Mouse (Mus musculus) testis, adult 10 weeks (tissue): ENCODE measurements around the gene Gmeb2. TPM values are rescaled to one million over a fixed set of nuclear protein-coding genes. Genes with fewer than 3 reads are reported as not detected.

ENCODE experiments used
- polyA plus RNA-seq: library from polyadenylated mRNA; stranded (reverse); fragments of 350-450 nt; fragmentation: Illumina TruSeq; extraction: RNeasy Lipid Tissue Mini Kit (QIAGEN cat#74804); gene quantifications from one replicate; pipeline ENCODE4 v1.2.3, GENCODE M21; 2014; ENCODE audit warnings: low read depth, low replicate concordance

The Gmeb2 gene
- polyA plus RNA-seq, result 3.8 TPM

DNA sequence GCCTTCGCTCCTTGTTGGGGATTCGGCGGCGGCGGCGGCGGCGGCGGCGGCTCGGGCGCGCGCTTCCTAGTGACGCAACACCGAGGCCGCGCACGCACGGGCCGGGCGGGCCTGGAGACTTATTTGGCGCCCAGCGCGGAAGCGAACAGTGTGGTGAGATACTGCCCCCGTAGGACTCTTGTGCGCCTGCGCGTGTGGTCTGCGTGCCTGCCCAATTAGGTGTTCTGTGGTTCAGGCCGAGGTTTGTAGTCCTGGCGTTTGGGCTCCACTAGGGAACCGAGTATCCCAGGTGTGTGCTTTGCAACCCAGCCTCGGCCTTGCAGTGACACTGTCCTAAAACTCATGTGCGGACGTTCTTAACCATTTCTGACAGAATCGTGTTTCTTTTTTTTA lies at the start of gene Gmeb2:
Gmeb2 (minus strand) TSS at position 78 of the 393 bp plus-strand sequence.

DNA sequence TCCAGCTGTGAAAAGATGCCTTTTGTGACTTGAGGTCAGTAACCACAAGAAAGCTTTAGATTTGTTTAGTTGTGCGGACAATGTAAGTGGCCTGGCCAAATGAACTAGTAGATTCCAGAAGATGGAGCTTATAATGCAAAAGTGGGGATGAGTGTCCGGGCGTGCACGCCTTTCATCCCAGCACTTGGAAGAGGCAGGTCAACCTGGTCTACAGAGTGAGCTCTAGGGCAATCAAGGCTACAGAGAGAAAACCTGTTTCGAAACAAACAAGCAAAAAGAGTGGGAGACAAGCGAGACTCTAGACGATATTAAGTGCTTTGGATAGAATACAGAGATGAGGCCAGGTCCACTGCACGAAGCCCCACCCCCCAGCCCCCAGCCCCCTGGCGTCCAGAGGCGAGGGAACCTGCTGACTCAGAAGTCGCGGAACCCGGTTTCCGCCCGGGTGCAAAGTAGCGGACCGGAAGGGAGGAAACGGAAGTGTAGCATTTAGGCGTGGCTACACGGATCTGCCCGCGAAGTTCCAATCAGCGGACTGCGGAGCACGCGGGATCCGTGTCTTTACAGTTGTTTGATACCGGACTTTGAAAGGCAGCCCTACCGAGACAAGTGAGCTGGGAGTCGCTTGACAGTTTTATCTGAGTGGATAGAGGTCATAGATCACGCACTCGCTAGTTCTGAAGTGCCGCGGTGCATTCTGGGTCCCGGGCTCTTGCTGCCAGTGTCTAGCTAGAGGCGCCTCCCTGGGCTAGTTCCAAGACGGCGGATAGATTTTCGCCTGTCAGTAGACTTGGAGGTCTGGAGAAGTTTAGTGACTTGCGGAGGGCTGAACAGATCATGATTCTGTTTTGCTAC lies 31.6 kb upstream of the Gmeb2 start, which contains the start of gene Rtel1:
Rtel1 (plus strand) TSS at position 492 of the 855 bp plus-strand sequence.

GRCm38 (mm10) chr2:181314080-181314810 lies 26.4 kb upstream of the Gmeb2 start, which contains the start of gene Stmn3:
TSS of gene Stmn3 (minus strand) at chr2:181314500.

GRCm38 (mm10) chr2:181241602-181242313 lies 46.1 kb downstream of the Gmeb2 start, which contains the start of gene Helz2:
TSS of gene Helz2 (minus strand) at chr2:181242027.

GRCm38 (mm10) chr2:181219538-181220216 lies 68.2 kb downstream of the Gmeb2 start, which contains the start of gene Fndc11:
TSS of gene Fndc11 (plus strand) at chr2:181220013.

GRCm38 (mm10) chr2:181213021-181213445 lies 74.8 kb downstream of the Gmeb2 start, which contains the start of gene Srms:
TSS of gene Srms (minus strand) at chr2:181213185.

DNA sequence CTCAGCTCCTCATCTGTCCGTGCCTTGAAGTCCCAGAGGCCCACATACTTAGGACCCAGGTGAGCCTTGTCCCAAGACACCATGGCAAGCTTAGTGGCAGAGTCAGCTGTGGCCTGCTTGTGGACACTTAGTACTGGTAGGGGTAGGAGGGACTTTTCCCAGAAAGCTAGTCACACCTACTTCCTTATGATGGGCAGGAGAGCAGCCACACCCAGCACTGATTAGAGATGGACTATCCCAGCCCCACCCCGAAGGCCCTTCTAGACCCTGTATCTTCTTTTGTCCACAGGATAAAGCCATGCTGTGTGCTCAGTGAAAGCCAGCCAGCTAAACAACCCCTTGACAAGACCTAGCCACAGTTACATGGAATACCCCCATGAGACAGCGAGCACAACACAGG lies 85.4 kb downstream of the Gmeb2 start, which contains the start of gene Ptk6:
Ptk6 (minus strand) TSS at position 368 of the 400 bp plus-strand sequence.

Other genes with a start within 250 kb of the Gmeb2 start
- gene Chrna4, start 244.5 kb downstream of the Gmeb2 start, polyA plus RNA-seq, result 0.25 TPM
- gene Kcnq2, start 152.7 kb downstream of the Gmeb2 start, polyA plus RNA-seq, result 0.76 TPM
- gene Eef1a2, start 131.0 kb downstream of the Gmeb2 start, polyA plus RNA-seq, result not detected
- 0.74 TPM for gene Ppdpf, start 100.8 kb downstream of the Gmeb2 start, polyA plus RNA-seq
- 0.07 TPM for gene Ptk6, start 85.2 kb downstream of the Gmeb2 start, polyA plus RNA-seq
- not detected for gene Srms, start 74.8 kb downstream of the Gmeb2 start, polyA plus RNA-seq
- gene Fndc11, start 68.0 kb downstream of the Gmeb2 start, polyA plus RNA-seq, result 2.0 TPM
- 0.20 TPM for gene Helz2, start 46.0 kb downstream of the Gmeb2 start, polyA plus RNA-seq
- gene Stmn3, start 26.5 kb upstream of the Gmeb2 start, polyA plus RNA-seq, result not detected
- gene Rtel1, start 31.7 kb upstream of the Gmeb2 start, polyA plus RNA-seq, result 22.7 TPM
- gene Zgpat, start 76.9 kb upstream of the Gmeb2 start, polyA plus RNA-seq, result 0.88 TPM
- 36.4 TPM for gene Arfrp1, start 77.4 kb upstream of the Gmeb2 start, polyA plus RNA-seq
- 0.50 TPM for gene Lime1, start 92.0 kb upstream of the Gmeb2 start, polyA plus RNA-seq
- gene Zbtb46, start 171.4 kb upstream of the Gmeb2 start, polyA plus RNA-seq, result 2.3 TPM
- gene Abhd16b, start 205.2 kb upstream of the Gmeb2 start, polyA plus RNA-seq, result 9.6 TPM
- 13.2 TPM for gene Tpd52l2, start 209.1 kb upstream of the Gmeb2 start, polyA plus RNA-seq
- 16.9 TPM for gene Dnajc5, start 232.4 kb upstream of the Gmeb2 start, polyA plus RNA-seq